Mouse (Mus musculus): ENCODE data around the gene Cenpt. TPM values are rescaled to one million over a fixed set of nuclear protein-coding genes. Genes with fewer than 3 reads are reported as not detected.

The Cenpt gene
- total and polyA plus RNA-seq, 2 experiments from 2014 or later: 12.9 to 28.3 TPM

GRCm38 (mm10) chr8:105866364-105867029 is 13.4 kb upstream of the Cenpt start:
- H3K9me3 ChIP-seq (replicated peaks; ENCODE audit: control insufficient read depth, low read length): no peaks in the 10 kb centered on the region
- DNase-seq (ENCODE audit: low spot score): no peak
- ATAC-seq (ENCODE audit: insufficient read depth, low read depth): no peak
- H3K36me3 ChIP-seq (replicated peaks; ENCODE audit: control insufficient read depth, insufficient read depth, low read length): peaks cover 37% of the 10 kb centered on the region
- H3K9ac ChIP-seq (replicated peaks; ENCODE audit: low read depth, low read length): no peak overlapping the region
- H3K27ac ChIP-seq (ENCODE audit: low read depth): no peak overlapping the region
- TF ChIP-seq CTCF (IDR thresholded peaks at IDR 0.05; ENCODE audit: low read depth) (peak; percentile 27; the same call in 1 of the 2 replicates), EP300 (IDR thresholded peaks at IDR 0.05; ENCODE audit: low read depth) (no peak)
- no peak overlapping the region for H3K4me2 ChIP-seq (ENCODE audit: low read depth, low read length)
- H3K4me1 ChIP-seq (ENCODE audit: control insufficient read depth, insufficient read depth): peaks cover 12% of the 10 kb centered on the region
- no peak overlapping the region for H3K4me3 ChIP-seq (ENCODE audit: low read depth, low read length)
- WGBS: 70% methylated on average over 6 of the region's 6 CpGs
- H3K27me3 ChIP-seq (ENCODE audit: control insufficient read depth, insufficient read depth, low read length): no peaks in the 10 kb centered on the region

GRCm38 (mm10) chr8:105861951-105862350 is 8.9 kb upstream of the Cenpt start:
- peak overlapping the region; percentile 95 for H3K4me2 ChIP-seq (ENCODE audit: low read depth, low read length)
- no peaks in the 10 kb centered on the region for H3K27me3 ChIP-seq (ENCODE audit: control insufficient read depth, insufficient read depth, low read length)
- H3K4me1 ChIP-seq (ENCODE audit: control insufficient read depth, insufficient read depth): peaks cover 31% of the 10 kb centered on the region
- peaks cover 15% of the 10 kb centered on the region for H3K36me3 ChIP-seq (replicated peaks; ENCODE audit: control insufficient read depth, insufficient read depth, low read length)
- no peak for ATAC-seq (ENCODE audit: insufficient read depth, low read depth)
- TF ChIP-seq CTCF (IDR thresholded peaks at IDR 0.05; ENCODE audit: low read depth): peak; percentile 32
- TF ChIP-seq EP300 (IDR thresholded peaks at IDR 0.05; ENCODE audit: low read depth): no peak
- 0% methylated on average over 1 of the region's 1 CpGs for WGBS
- H3K9me3 ChIP-seq (replicated peaks; ENCODE audit: control insufficient read depth, low read length): no peaks in the 10 kb centered on the region
- DNase-seq (ENCODE audit: low spot score): no peak
- peak overlapping the region; percentile 75 for H3K4me3 ChIP-seq (ENCODE audit: low read depth, low read length)
- peak overlapping the region; percentile 85 for H3K27ac ChIP-seq (ENCODE audit: low read depth)
- peak overlapping the region; percentile 86 for H3K9ac ChIP-seq (replicated peaks; ENCODE audit: low read depth, low read length)

- Histone ChIP-seq H3K9me3 (replicated peaks; ENCODE audit: control insufficient read depth, low read length) (no peaks in the 10 kb centered on the region), H3K4me2 (ENCODE audit: low read depth, low read length) (peak within 1 kb of the TSS; percentile 95), H3K4me1 (ENCODE audit: control insufficient read depth, insufficient read depth) (peaks cover 41% of the 10 kb centered on the region), H3K4me3 (ENCODE audit: low read depth, low read length) (peak within 1 kb of the TSS; percentile 75), H3K27ac (ENCODE audit: low read depth) (peak within 1 kb of the TSS; percentile 85), H3K9ac (replicated peaks; ENCODE audit: low read depth, low read length) (peak within 1 kb of the TSS; percentile 86), H3K27me3 (ENCODE audit: control insufficient read depth, insufficient read depth, low read length) (no peaks in the 10 kb centered on the region), H3K36me3 (replicated peaks; ENCODE audit: control insufficient read depth, insufficient read depth, low read length) (no peaks in the 10 kb centered on the region)
- peak; percentile 100 for DNase-seq (ENCODE audit: low spot score)
- under 1% methylated on average over 51 of the region's 59 CpGs for WGBS
- peak; percentile 97 for ATAC-seq (ENCODE audit: insufficient read depth, low read depth)
- TF ChIP-seq CTCF (IDR thresholded peaks at IDR 0.05; ENCODE audit: low read depth) (no peak), EP300 (IDR thresholded peaks at IDR 0.05; ENCODE audit: low read depth) (no peak)
Observed at GRCm38 (mm10) chr8:105860143-105860981, 7.3 kb upstream of the Cenpt start, which contains the start of gene Nutf2. Gene Nutf2, plus strand, starts transcription at chr8:105860580.

- no peak overlapping the region for H3K9ac ChIP-seq (replicated peaks; ENCODE audit: low read depth, low read length)
- no peak for TF ChIP-seq CTCF (IDR thresholded peaks at IDR 0.05; ENCODE audit: low read depth)
- no peak for TF ChIP-seq EP300 (IDR thresholded peaks at IDR 0.05; ENCODE audit: low read depth)
- WGBS: 59% methylated on average over 5 of the region's 5 CpGs
Observed at GRCm38 (mm10) chr8:105859314-105859713, 6.2 kb upstream of the Cenpt start.

GRCm38 (mm10) chr8:105858495-105858894 is 5.4 kb upstream of the Cenpt start:
- H3K4me1 ChIP-seq (ENCODE audit: control insufficient read depth, insufficient read depth): peaks cover 41% of the 10 kb centered on the region
- ATAC-seq (ENCODE audit: insufficient read depth, low read depth) (no peak), DNase-seq (ENCODE audit: low spot score) (no peak)
- no peak overlapping the region for H3K9ac ChIP-seq (replicated peaks; ENCODE audit: low read depth, low read length)
- H3K4me2 ChIP-seq (ENCODE audit: low read depth, low read length): no peak overlapping the region
- H3K9me3 ChIP-seq (replicated peaks; ENCODE audit: control insufficient read depth, low read length): no peaks in the 10 kb centered on the region
- 82% methylated on average over 5 of the region's 5 CpGs for WGBS
- TF ChIP-seq EP300 (IDR thresholded peaks at IDR 0.05; ENCODE audit: low read depth) (no peak), CTCF (IDR thresholded peaks at IDR 0.05; ENCODE audit: low read depth) (no peak)
- no peak overlapping the region for H3K27ac ChIP-seq (ENCODE audit: low read depth)
- no peaks in the 10 kb centered on the region for H3K27me3 ChIP-seq (ENCODE audit: control insufficient read depth, insufficient read depth, low read length)
- H3K36me3 ChIP-seq (replicated peaks; ENCODE audit: control insufficient read depth, insufficient read depth, low read length): no peaks in the 10 kb centered on the region
- H3K4me3 ChIP-seq (ENCODE audit: low read depth, low read length): no peak overlapping the region

More at GRCm38 (mm10) chr8:105859314-105859713, 6.2 kb upstream of the Cenpt start:
- DNase-seq (ENCODE audit: low spot score) (no peak), ATAC-seq (ENCODE audit: insufficient read depth, low read depth) (no peak)
- no peaks in the 10 kb centered on the region for H3K9me3 ChIP-seq (replicated peaks; ENCODE audit: control insufficient read depth, low read length)
- no peaks in the 10 kb centered on the region for H3K27me3 ChIP-seq (ENCODE audit: control insufficient read depth, insufficient read depth, low read length)
- no peak overlapping the region for H3K4me2 ChIP-seq (ENCODE audit: low read depth, low read length)
- H3K27ac ChIP-seq (ENCODE audit: low read depth): peak overlapping the region; percentile 78
- H3K4me1 ChIP-seq (ENCODE audit: control insufficient read depth, insufficient read depth): peaks cover 41% of the 10 kb centered on the region
- H3K4me3 ChIP-seq (ENCODE audit: low read depth, low read length): no peak overlapping the region
- no peaks in the 10 kb centered on the region for H3K36me3 ChIP-seq (replicated peaks; ENCODE audit: control insufficient read depth, insufficient read depth, low read length)
